Mouse (Mus musculus) embryonic facial prominence, embryonic 11.5 days (tissue): ENCODE measurements around the gene Prss8. TPM values are rescaled to one million over a fixed set of nuclear protein-coding genes. Genes with fewer than 3 reads are reported as not detected.

Experiments
- ATAC-seq: fragments of 200-750 bp; cut with Nextera tagmentation; replicated peaks from 2 replicates; pipeline ENCODE4 v1.8.0; 2017; ENCODE audit warnings: low read depth; ENCODE audit not compliant: insufficient number of reproducible peaks, low FRiP score, low TSS enrichment
- DNase-seq: peaks from one replicate; pipeline ENCODE4 v3.0.0-alpha.2; 2015; ENCODE audit warnings: low spot score
- H3K27ac ChIP-seq: fragments of 300-500 bp; sonication (generic); replicated peaks from 2 replicates; pipeline ENCODE4 v1.5.1; 2014; ENCODE audit warnings: mild to moderate bottlenecking, low read depth, low read length, control low read depth
- H3K27me3 ChIP-seq: fragments of 300-500 bp; sonication (generic); 2 replicates; pipeline ENCODE4 v1.6.1; 2014; ENCODE audit warnings: mild to moderate bottlenecking, low read length, moderate library complexity, mixed read lengths; ENCODE audit not compliant: control insufficient read depth, insufficient read depth
- H3K36me3 ChIP-seq: fragments of 300-500 bp; sonication (generic); replicated peaks from 2 replicates; pipeline ENCODE4 v1.6.1; 2014; ENCODE audit warnings: low read depth, mild to moderate bottlenecking, low read length, moderate library complexity, mixed read lengths; ENCODE audit not compliant: control insufficient read depth, insufficient read depth
- H3K4me1 ChIP-seq: fragments of 300-500 bp; sonication (generic); 2 replicates; pipeline ENCODE4 v1.6.1; 2014; ENCODE audit warnings: low read length, mixed read lengths; ENCODE audit not compliant: control insufficient read depth, insufficient read depth
- H3K4me2 ChIP-seq: fragments of 300-500 bp; sonication (generic); 2 replicates; pipeline ENCODE4 v1.6.1; 2014; ENCODE audit warnings: low read depth, mild to moderate bottlenecking, control low read depth, low read length, moderate library complexity
- H3K4me3 ChIP-seq: fragments of 300-500 bp; sonication (generic); 2 replicates; pipeline ENCODE4 v1.5.1; 2014; ENCODE audit warnings: low read depth, low read length, control low read depth
- H3K9ac ChIP-seq: fragments of 300-500 bp; sonication (generic); replicated peaks from 2 replicates; pipeline ENCODE4 v1.6.1; 2014; ENCODE audit warnings: mild to moderate bottlenecking, control low read depth, low read length
- H3K9me3 ChIP-seq: fragments of 300-500 bp; sonication (generic); replicated peaks from 2 replicates; pipeline ENCODE4 v1.6.1; 2016; ENCODE audit warnings: mild to moderate bottlenecking, low read length, inconsistent platforms, mixed read lengths; ENCODE audit not compliant: control insufficient read depth
- WGBS: fragments of 180-500 bp; shearing (Covaris S2); extraction: QIAGEN DNeasy Blood & Tissue Kit; methylation state at CpG from one replicate; pipeline ENCODE4 v1.1.7; 2014; 5-methylcytosine and 5-hydroxymethylcytosine counted together
- polyA plus RNA-seq: library from polyadenylated mRNA; unstranded; fragments of >200 nt; fragmentation: Nextera tagmentation; extraction: Ambion mirVana; gene quantifications from 2 replicates; pipeline ENCODE4 v1.2.1, GENCODE M21; 2014

Gene Prss8
- polyA plus RNA-seq, 1 experiment from 2014 or later = 9.0 TPM

GRCm38 (mm10) chr7:127912938-127913337 is 17.0 kb downstream of the Prss8 start:
- peak overlapping the region; percentile 71 for H3K4me2 ChIP-seq
- peaks cover 13% of the 10 kb centered on the region for H3K36me3 ChIP-seq
- peak overlapping the region; percentile 96 for H3K4me3 ChIP-seq
- no peak for DNase-seq
- no peaks in the 10 kb centered on the region for H3K4me1 ChIP-seq
- H3K27ac ChIP-seq = no peak overlapping the region
- H3K27me3 ChIP-seq = no peaks in the 10 kb centered on the region
- H3K9ac ChIP-seq = peak overlapping the region; percentile 77
- 26% methylated on average over 4 of the region's 4 CpGs for WGBS
- ATAC-seq = no peak
- no peaks in the 10 kb centered on the region for H3K9me3 ChIP-seq

DNA sequence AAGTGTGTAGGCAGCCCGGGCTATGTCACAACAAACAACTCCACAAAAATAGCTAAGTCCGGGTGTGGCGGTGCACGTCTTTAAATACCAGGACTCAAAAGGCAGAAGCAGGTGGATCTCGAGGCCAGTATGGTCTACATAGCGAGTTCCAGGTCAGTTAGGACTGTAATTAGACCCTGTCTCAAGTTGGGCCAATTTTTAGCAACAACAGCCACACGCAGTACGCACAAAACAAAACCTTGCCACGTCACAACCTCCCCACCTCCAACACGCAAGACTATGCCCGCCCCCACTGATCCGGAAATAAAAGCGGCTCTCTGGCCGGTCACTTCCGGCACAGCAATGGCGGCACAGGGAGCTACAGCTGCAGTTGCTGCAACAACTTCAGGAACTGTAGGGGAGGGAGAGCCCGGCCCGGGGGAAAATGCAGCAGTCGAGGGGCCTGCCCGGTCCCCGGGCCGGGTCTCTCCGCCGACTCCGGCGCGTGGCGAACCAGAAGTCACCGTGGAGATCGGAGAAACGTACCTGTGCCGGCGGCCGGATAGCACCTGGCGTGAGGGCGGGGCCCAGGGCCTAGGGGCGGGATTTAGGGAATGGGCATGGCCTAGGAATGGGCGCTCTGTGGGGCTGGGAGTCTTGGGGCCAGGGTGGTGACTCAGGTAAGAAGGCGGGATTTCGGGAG is 17.6 kb downstream of the Prss8 start, which contains the start of gene Kat8:
Gene Kat8, plus strand, starts transcription at position 327 of the 682 bp plus-strand sequence.
- DNase-seq (peak; percentile 95), ATAC-seq (peak; percentile 89)
- Histone ChIP-seq H3K36me3 (peaks cover 18% of the 10 kb centered on the region), H3K4me2 (peak within 1 kb of the TSS; percentile 71), H3K27ac (peak within 1 kb of the TSS; percentile 73), H3K9me3 (no peaks in the 10 kb centered on the region), H3K4me1 (no peaks in the 10 kb centered on the region), H3K27me3 (no peaks in the 10 kb centered on the region), H3K4me3 (peak within 1 kb of the TSS; percentile 96), H3K9ac (peak within 1 kb of the TSS; percentile 77)
- 1% methylated on average over 40 of the region's 40 CpGs for WGBS

GRCm38 (mm10) chr7:127908656-127909055 is 21.2 kb downstream of the Prss8 start:
- Histone ChIP-seq H3K9ac (no peak overlapping the region), H3K27me3 (no peaks in the 10 kb centered on the region), H3K4me2 (no peak overlapping the region), H3K27ac (no peak overlapping the region), H3K4me1 (no peaks in the 10 kb centered on the region), H3K4me3 (no peak overlapping the region), H3K9me3 (no peaks in the 10 kb centered on the region), H3K36me3 (peaks cover 13% of the 10 kb centered on the region)
- no peak for DNase-seq
- WGBS = 80% methylated on average over 4 of the region's 4 CpGs
- ATAC-seq = no peak

GRCm38 (mm10) chr7:127907939-127908338 is 22.0 kb downstream of the Prss8 start:
- 94% methylated on average over 12 of the region's 12 CpGs for WGBS
- peaks cover 13% of the 10 kb centered on the region for H3K36me3 ChIP-seq
- no peak overlapping the region for H3K4me3 ChIP-seq
- H3K9ac ChIP-seq = no peak overlapping the region
- no peak overlapping the region for H3K4me2 ChIP-seq
- no peaks in the 10 kb centered on the region for H3K9me3 ChIP-seq
- H3K4me1 ChIP-seq = no peaks in the 10 kb centered on the region
- ATAC-seq (no peak), DNase-seq (no peak)
- no peak overlapping the region for H3K27ac ChIP-seq
- H3K27me3 ChIP-seq = no peaks in the 10 kb centered on the region

GRCm38 (mm10) chr7:127903971-127904796 is 25.7 kb downstream of the Prss8 start, which contains the start of gene Bckdk:
Gene Bckdk (plus strand): TSS chr7:127904082.
- H3K27me3 ChIP-seq = no peaks in the 10 kb centered on the region
- 8% methylated on average over 38 of the region's 38 CpGs for WGBS
- H3K4me3 ChIP-seq = peak within 1 kb of the TSS; percentile 59
- H3K4me1 ChIP-seq = no peaks in the 10 kb centered on the region
- peak within 1 kb of the TSS; percentile 81 for H3K4me2 ChIP-seq
- H3K27ac ChIP-seq = peak within 1 kb of the TSS; percentile 31
- no peaks in the 10 kb centered on the region for H3K9me3 ChIP-seq
- DNase-seq (peak; percentile 89), ATAC-seq (peak; percentile 86)
- peaks cover 13% of the 10 kb centered on the region for H3K36me3 ChIP-seq
- peak within 1 kb of the TSS; percentile 81 for H3K9ac ChIP-seq

GRCm38 (mm10) chr7:127901772-127902171 is 28.1 kb downstream of the Prss8 start:
- no peaks in the 10 kb centered on the region for H3K9me3 ChIP-seq
- no peak overlapping the region for H3K4me3 ChIP-seq
- DNase-seq = no peak
- H3K4me2 ChIP-seq = no peak overlapping the region
- H3K27me3 ChIP-seq = no peaks in the 10 kb centered on the region
- WGBS = 78% methylated on average over 2 of the region's 2 CpGs
- no peaks in the 10 kb centered on the region; the same call in 1 of the 2 replicates for H3K36me3 ChIP-seq
- no peak for ATAC-seq
- H3K9ac ChIP-seq = no peak overlapping the region
- no peak overlapping the region for H3K27ac ChIP-seq
- no peaks in the 10 kb centered on the region for H3K4me1 ChIP-seq

DNA sequence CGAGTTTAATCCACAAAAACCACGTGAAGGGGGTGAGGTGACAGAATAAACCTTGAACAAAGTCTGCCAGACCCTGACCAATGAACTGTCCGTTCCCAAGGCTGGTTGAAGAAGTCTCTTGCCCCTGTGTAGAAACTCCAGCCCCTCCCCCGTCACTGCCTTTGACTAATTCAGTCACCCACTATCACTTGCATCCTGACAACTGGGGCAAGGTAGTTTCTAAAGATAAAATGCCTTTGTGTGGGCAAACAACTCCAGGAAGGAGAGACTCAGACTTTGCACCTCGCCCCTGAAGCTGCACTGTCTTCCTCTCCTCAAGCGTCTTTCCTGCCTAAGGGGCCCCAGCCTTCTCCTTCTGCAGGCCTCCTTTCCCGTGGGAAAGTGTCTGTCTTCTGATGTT is 29.9 kb downstream of the Prss8 start:
- WGBS = 49% methylated on average over 7 of the region's 7 CpGs
- H3K27ac ChIP-seq = no peak overlapping the region

More for the DNA sequence above, 29.9 kb downstream of the Prss8 start:
- no peaks in the 10 kb centered on the region for H3K27me3 ChIP-seq
- DNase-seq = no peak
- no peak overlapping the region for H3K4me2 ChIP-seq
- H3K4me3 ChIP-seq = no peak overlapping the region
- H3K4me1 ChIP-seq = no peaks in the 10 kb centered on the region
- no peaks in the 10 kb centered on the region for H3K36me3 ChIP-seq
- H3K9ac ChIP-seq = no peak overlapping the region
- no peaks in the 10 kb centered on the region for H3K9me3 ChIP-seq
- no peak for ATAC-seq
